Mouse (Mus musculus) midbrain, embryonic 11.5 days (tissue): Measurements from ENCODE around the gene Bicdl2. TPM values are rescaled to one million over a fixed set of nuclear protein-coding genes. Genes with fewer than 3 reads are reported as not detected.

Experiments
- ATAC-seq: fragments of 200-750 bp; cut with Nextera tagmentation; 2 replicates; pipeline ENCODE4 v1.8.0; 2017; ENCODE audit warnings: moderate TSS enrichment, moderate library complexity; ENCODE audit not compliant: low FRiP score
- DNase-seq: peaks from one replicate; pipeline ENCODE4 v3.0.0; 2015; ENCODE audit warnings: low spot score; ENCODE audit errors: missing footprints
- H3K27ac ChIP-seq: fragments of 300-500 bp; sonication (generic); 2 replicates; pipeline ENCODE4 v1.5.1; 2014; ENCODE audit warnings: low read depth, low read length
- H3K27me3 ChIP-seq: fragments of 300-500 bp; sonication (generic); 2 replicates; pipeline ENCODE4 v1.6.1; 2014; ENCODE audit warnings: mild to moderate bottlenecking, low read length, moderate library complexity, mixed read lengths; ENCODE audit not compliant: control insufficient read depth, insufficient read depth
- H3K36me3 ChIP-seq: fragments of 300-500 bp; sonication (generic); 2 replicates; pipeline ENCODE4 v1.6.1; 2014; ENCODE audit warnings: mild to moderate bottlenecking, low read length, moderate library complexity, mixed read lengths; ENCODE audit not compliant: control insufficient read depth, insufficient read depth
- H3K4me1 ChIP-seq: fragments of 300-500 bp; sonication (generic); 2 replicates; pipeline ENCODE4 v1.6.1; 2014; ENCODE audit warnings: low read length; ENCODE audit not compliant: control insufficient read depth, insufficient read depth
- H3K4me2 ChIP-seq: fragments of 300-500 bp; sonication (generic); 2 replicates; pipeline ENCODE4 v1.6.1; 2014; ENCODE audit warnings: mild to moderate bottlenecking, moderate library complexity
- H3K4me3 ChIP-seq: fragments of 300-500 bp; sonication (generic); 2 replicates; pipeline ENCODE4 v1.5.1; 2014; ENCODE audit warnings: low read depth, low read length
- H3K9ac ChIP-seq: fragments of 300-500 bp; sonication (generic); 2 replicates; pipeline ENCODE4 v1.6.1; 2014; ENCODE audit warnings: low read length
- H3K9me3 ChIP-seq: fragments of 300-500 bp; sonication (generic); 2 replicates; pipeline ENCODE4 v1.6.1; 2016; ENCODE audit warnings: low read length; ENCODE audit not compliant: control insufficient read depth
- WGBS: fragments of 180-500 bp; shearing (Covaris S2); extraction: QIAGEN DNeasy Blood & Tissue Kit; methylation state at CpG from one replicate; pipeline ENCODE4 v1.1.7; 2014; 5-methylcytosine and 5-hydroxymethylcytosine counted together
- polyA plus RNA-seq: library from polyadenylated mRNA; unstranded; fragments of >200 nt; fragmentation: Nextera tagmentation; extraction: Ambion mirVana; gene quantifications from 2 replicates; pipeline ENCODE4 v1.2.1, GENCODE M21; 2014

Gene Bicdl2
- polyA plus RNA-seq, 1 experiment from 2014 or later, result 0.14 TPM

- Histone ChIP-seq H3K36me3 (no peaks in the 10 kb centered on the region; the same call in 1 of the 2 replicates), H3K4me3 (no peak overlapping the region), H3K27ac (no peak overlapping the region), H3K9ac (no peak overlapping the region), H3K4me2 (no peak overlapping the region), H3K27me3 (peaks cover 9% of the 10 kb centered on the region), H3K4me1 (peaks cover 8% of the 10 kb centered on the region), H3K9me3 (no peaks in the 10 kb centered on the region)
- WGBS, result 89% methylated on average over 7 of the region's 7 CpGs
- DNase-seq (no peak), ATAC-seq (no peak)
Observed at GRCm38 (mm10) chr17:23670516-23671074, 10.3 kb downstream of the Bicdl2 start.

DNA sequence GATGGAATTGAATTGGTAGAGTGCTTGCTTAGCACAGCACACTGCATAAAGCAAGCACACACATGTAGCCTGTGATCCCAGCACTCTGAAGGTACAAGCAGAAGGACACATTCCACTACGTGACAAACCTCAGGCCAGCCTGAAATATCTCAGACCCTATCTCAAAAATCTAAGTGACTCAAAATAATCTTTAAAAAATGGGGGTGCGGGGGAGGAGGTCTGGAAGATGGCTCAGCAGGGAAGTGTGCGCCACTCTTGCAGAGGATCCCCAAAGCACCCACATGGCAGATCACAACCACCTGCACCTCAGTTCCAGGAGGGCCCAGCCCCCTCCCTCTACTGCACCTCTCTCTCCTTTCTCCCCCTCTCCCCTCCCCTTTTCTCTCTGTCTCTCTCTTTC, 11.2 kb downstream of the Bicdl2 start:
- no peak overlapping the region for H3K9ac ChIP-seq
- no peaks in the 10 kb centered on the region; the same call in 1 of the 2 replicates for H3K36me3 ChIP-seq
- ATAC-seq, result no peak
- H3K4me3 ChIP-seq, result no peak overlapping the region
- no peak for DNase-seq
- peaks cover 15% of the 10 kb centered on the region for H3K4me1 ChIP-seq
- no peaks in the 10 kb centered on the region for H3K9me3 ChIP-seq
- WGBS, result 88% methylated on average over 3 of the region's 3 CpGs
- no peak overlapping the region for H3K27ac ChIP-seq
- H3K27me3 ChIP-seq, result peaks cover 18% of the 10 kb centered on the region
- H3K4me2 ChIP-seq, result no peak overlapping the region

GRCm38 (mm10) chr17:23672761-23673160, 12.5 kb downstream of the Bicdl2 start:
- peak overlapping the region; percentile 62; the same call in 1 of the 2 replicates for H3K4me3 ChIP-seq

DNA sequence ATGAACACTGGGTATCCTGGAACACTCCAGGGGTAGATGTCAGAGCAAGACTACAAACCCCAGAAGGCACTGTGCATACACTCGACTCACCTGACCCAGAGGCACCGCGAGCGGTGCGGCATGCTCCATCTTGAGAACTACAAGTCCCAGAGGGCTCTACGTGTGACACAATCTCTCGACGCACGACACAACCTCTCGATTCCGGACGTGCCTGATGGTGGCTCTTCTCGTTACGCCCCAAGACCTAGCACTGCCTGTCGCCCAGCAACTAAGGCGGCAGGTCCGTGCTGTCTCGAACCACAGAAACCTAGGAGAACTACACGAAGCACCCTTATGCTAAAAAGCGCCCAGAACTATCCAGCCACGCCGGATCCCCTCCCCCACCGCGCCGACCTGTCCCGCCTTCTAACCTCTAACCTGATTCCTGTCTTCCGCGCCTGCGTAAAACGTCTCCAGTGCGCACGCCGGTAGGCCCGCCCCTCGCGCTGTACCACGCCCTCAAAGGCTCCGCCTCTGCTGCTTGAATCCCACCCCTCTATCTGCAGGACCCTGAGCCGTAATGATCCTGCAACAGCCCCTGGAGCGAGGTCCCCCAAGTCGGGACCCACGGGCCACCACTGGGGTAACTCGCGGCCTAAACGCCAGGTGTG, 13.2 kb downstream of the Bicdl2 start, which contains the start of the genes Hcfc1r1 and Thoc6:
TSS of gene Hcfc1r1 (plus strand) at position 173 of the 650 bp plus-strand sequence.
TSS of gene Thoc6 (minus strand) at position 459 of the 650 bp plus-strand sequence.
- ATAC-seq (peak; percentile 92), DNase-seq (peak; percentile 98)
- under 1% methylated on average over 45 of the region's 45 CpGs for WGBS

More at GRCm38 (mm10) chr17:23672761-23673160, 12.5 kb downstream of the Bicdl2 start:
- H3K4me1 ChIP-seq, result peaks cover 21% of the 10 kb centered on the region
- 71% methylated on average over 3 of the region's 3 CpGs for WGBS
- peak overlapping the region; percentile 81; the same call in 1 of the 2 replicates for H3K4me2 ChIP-seq
- H3K36me3 ChIP-seq, result no peaks in the 10 kb centered on the region; the same call in 1 of the 2 replicates
- H3K27me3 ChIP-seq, result peaks cover 21% of the 10 kb centered on the region
- ATAC-seq (no peak), DNase-seq (no peak)
- H3K9me3 ChIP-seq, result no peaks in the 10 kb centered on the region
- no peak overlapping the region for H3K27ac ChIP-seq
- H3K9ac ChIP-seq, result no peak overlapping the region

DNA sequence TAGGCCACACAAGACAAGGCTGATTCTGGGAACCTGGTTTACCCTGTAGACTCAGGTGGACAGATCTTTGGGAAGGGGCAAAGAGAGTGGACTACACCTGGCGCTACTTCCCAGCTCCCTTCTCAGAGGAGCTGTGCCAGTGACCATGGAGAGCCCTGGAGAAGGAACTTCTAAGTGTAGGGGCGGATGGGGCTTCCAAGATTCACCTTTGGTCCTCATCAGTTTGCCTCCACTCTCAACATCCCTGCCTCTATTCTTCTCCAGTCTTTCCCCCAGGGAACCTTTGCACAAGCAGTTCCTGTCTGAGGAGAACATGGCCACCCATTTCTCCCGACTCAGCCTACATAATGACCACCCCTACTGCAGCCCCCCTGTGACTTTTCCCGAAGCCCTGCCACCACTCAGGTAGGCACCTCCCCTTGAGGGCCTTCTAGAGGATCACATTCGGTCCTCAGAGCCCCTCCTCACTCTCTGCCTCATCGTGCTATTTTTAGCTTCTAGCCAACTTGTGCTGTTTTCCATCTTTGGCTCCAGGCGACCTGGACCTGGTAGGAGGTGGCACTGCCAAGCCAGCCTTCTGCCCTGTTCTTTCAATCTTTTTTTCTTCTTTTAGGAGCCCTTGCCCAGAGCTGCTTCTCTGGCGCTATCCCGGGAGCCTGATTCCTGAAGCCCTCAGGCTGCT, 14.1 kb downstream of the Bicdl2 start:
- H3K36me3 ChIP-seq, result no peaks in the 10 kb centered on the region
- H3K4me2 ChIP-seq, result peak overlapping the region; percentile 81
- 44% methylated on average over 9 of the region's 9 CpGs for WGBS
- peaks cover 22% of the 10 kb centered on the region for H3K4me1 ChIP-seq
- no peak overlapping the region for H3K27ac ChIP-seq
- peak overlapping the region; percentile 62 for H3K4me3 ChIP-seq
- DNase-seq (no peak), ATAC-seq (0 out of 2 replicates have a peak, but pooled peaks have one; percentile 1)
- peak overlapping the region; percentile 70 for H3K9ac ChIP-seq
- H3K9me3 ChIP-seq, result no peaks in the 10 kb centered on the region
- H3K27me3 ChIP-seq, result peaks cover 33% of the 10 kb centered on the region

More for the DNA sequence above, 13.2 kb downstream of the Bicdl2 start, which contains the start of the genes Hcfc1r1 and Thoc6:
- Histone ChIP-seq H3K4me1 (peaks cover 21% of the 10 kb centered on the region), H3K27me3 (peaks cover 24% of the 10 kb centered on the region), H3K27ac (no peak within 1 kb of the TSS), H3K4me3 (peak within 1 kb of the TSS; percentile 62), H3K36me3 (no peaks in the 10 kb centered on the region; the same call in 1 of the 2 replicates), H3K9ac (peak within 1 kb of the TSS; percentile 70), H3K4me2 (peak within 1 kb of the TSS; percentile 81), H3K9me3 (no peaks in the 10 kb centered on the region)

DNA sequence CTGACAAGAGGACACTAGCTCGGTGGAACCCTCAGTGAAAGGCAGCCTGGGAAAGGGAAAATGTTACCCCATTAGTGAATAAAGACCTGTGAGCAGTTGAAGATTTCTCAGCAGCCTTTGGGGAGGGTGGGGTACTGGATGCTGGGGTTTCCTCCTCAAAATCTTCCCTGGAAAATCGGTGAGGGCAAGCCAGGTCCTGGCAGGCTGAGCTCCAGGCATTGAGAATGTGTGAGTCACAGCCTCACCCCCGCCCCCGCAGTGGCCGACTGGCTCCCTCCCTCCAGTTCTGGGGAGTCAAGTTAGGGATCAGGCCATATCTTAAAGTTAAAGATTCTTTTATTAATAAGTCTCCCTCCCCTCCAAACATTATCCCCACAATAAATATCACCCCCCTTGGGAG, 14.8 kb downstream of the Bicdl2 start:
- no peaks in the 10 kb centered on the region for H3K9me3 ChIP-seq
- no peaks in the 10 kb centered on the region for H3K36me3 ChIP-seq
- H3K4me3 ChIP-seq, result no peak overlapping the region
- H3K27me3 ChIP-seq, result peaks cover 40% of the 10 kb centered on the region
- H3K27ac ChIP-seq, result no peak overlapping the region
- H3K9ac ChIP-seq, result no peak overlapping the region
- 43% methylated on average over 5 of the region's 5 CpGs for WGBS
- peaks cover 24% of the 10 kb centered on the region for H3K4me1 ChIP-seq
- peak; percentile 81 for DNase-seq
- no peak for ATAC-seq
- no peak overlapping the region for H3K4me2 ChIP-seq

GRCm38 (mm10) chr17:23675564-23676281, 15.4 kb downstream of the Bicdl2 start:
- Histone ChIP-seq H3K9me3 (no peaks in the 10 kb centered on the region), H3K4me3 (no peak overlapping the region), H3K4me2 (peak overlapping the region; percentile 94; the same call in 1 of the 2 replicates), H3K27me3 (peaks cover 46% of the 10 kb centered on the region), H3K4me1 (peaks cover 24% of the 10 kb centered on the region), H3K9ac (no peak overlapping the region), H3K36me3 (no peaks in the 10 kb centered on the region), H3K27ac (no peak overlapping the region)
- DNase-seq, result peak; percentile 88
- 11% methylated on average over 15 of the region's 15 CpGs for WGBS
- no peak for ATAC-seq

DNA sequence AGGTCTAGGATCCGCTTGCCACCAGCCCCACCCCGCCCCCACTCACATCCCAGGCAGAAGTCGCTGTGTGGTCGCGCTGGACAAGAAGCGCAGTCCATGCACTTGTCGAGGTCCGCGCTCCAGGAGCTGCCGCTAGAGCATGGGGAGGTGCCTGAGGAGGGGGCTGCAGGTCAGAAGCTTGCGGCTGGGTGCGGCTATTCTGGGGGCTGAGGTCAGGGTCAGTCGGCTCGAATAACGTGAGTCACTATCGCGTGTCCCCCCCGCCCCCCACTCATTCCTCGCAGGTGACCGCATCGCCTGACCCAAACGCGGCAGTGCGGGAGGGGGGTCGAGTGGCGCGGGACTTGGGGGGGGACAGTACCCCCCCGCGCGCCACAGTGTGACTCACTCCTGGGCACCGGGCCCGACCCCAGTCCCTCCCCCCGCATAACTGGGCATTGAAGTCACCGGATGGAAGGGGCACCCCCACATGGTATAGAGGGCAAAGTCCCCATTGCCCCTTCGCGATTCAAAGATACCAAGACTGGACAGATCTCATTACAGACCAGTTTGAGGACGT, 16.2 kb downstream of the Bicdl2 start:
- H3K4me1 ChIP-seq, result peaks cover 24% of the 10 kb centered on the region
- H3K36me3 ChIP-seq, result no peaks in the 10 kb centered on the region
- H3K9me3 ChIP-seq, result no peaks in the 10 kb centered on the region
- peak overlapping the region; percentile 48 for H3K4me3 ChIP-seq
- no peak for ATAC-seq
- DNase-seq, result no peak
- H3K4me2 ChIP-seq, result peak overlapping the region; percentile 94
- WGBS, result under 1% methylated on average over 34 of the region's 37 CpGs
- no peak overlapping the region for H3K27ac ChIP-seq
- peak overlapping the region; percentile 59 for H3K9ac ChIP-seq
- H3K27me3 ChIP-seq, result peaks cover 54% of the 10 kb centered on the region
